Mouse (Mus musculus) natural killer cell, adult 2 months (primary cell): ENCODE measurements at regions not wholly inside any gene's neighbourhood (a gene's known extent, or its start where the extent isn't known, plus 50 kb on each side); places are given as distances from the start of the nearest gene placed in this dataset.

ENCODE experiments used
- DNase-seq, 2 experiments: peaks; one replicate each; pipeline ENCODE4 v3.0.0; 2022; ENCODE audit warnings: low spot score in 2 of 2

GRCm38 (mm10) chr10:95086755-95087154 lies 142.1 kb upstream of the Plxnc1 start:
- no peak for DNase-seq

GRCm38 (mm10) chr10:95085688-95086268 lies 141.1 kb upstream of the Plxnc1 start:
- no peak for DNase-seq

GRCm38 (mm10) chr10:95083341-95084148 lies 138.9 kb upstream of the Plxnc1 start:
- DNase-seq = no peak

- no peak for DNase-seq
These were observed 138.0 kb upstream of the Plxnc1 start for GRCm38 (mm10) chr10:95082634-95083033.

GRCm38 (mm10) chr10:95079979-95080378 lies 135.3 kb upstream of the Plxnc1 start:
- DNase-seq = no peak

- no peak for DNase-seq
These were observed 131.8 kb upstream of the Plxnc1 start for GRCm38 (mm10) chr10:95076421-95076820.

GRCm38 (mm10) chr10:95075897-95076296 lies 131.3 kb upstream of the Plxnc1 start:
- no peak for DNase-seq

GRCm38 (mm10) chr10:95074959-95075590 lies 130.4 kb upstream of the Plxnc1 start:
- no peak for DNase-seq

- no peak for DNase-seq
These were observed 129.7 kb upstream of the Plxnc1 start for GRCm38 (mm10) chr10:95074381-95074780.

GRCm38 (mm10) chr10:95067971-95068370 lies 123.3 kb upstream of the Plxnc1 start:
- DNase-seq = no peak

- no peak for DNase-seq
These were observed 122.1 kb upstream of the Plxnc1 start for GRCm38 (mm10) chr10:95066774-95067173.

GRCm38 (mm10) chr10:95059486-95060091 lies 115.0 kb upstream of the Plxnc1 start:
- DNase-seq = no peak

GRCm38 (mm10) chr10:95059078-95059477 lies 114.4 kb upstream of the Plxnc1 start:
- DNase-seq = no peak

GRCm38 (mm10) chr10:95057051-95057714 lies 112.5 kb upstream of the Plxnc1 start:
- DNase-seq = no peak

- DNase-seq = no peak
These were observed 111.9 kb upstream of the Plxnc1 start for GRCm38 (mm10) chr10:95056541-95056940.

GRCm38 (mm10) chr10:95054869-95055268 lies 110.2 kb upstream of the Plxnc1 start:
- DNase-seq = no peak

- DNase-seq = no peak
These were observed 104.2 kb upstream of the Plxnc1 start for GRCm38 (mm10) chr10:95048790-95049189.

GRCm38 (mm10) chr10:95043978-95044377 lies 99.3 kb upstream of the Plxnc1 start:
- DNase-seq = no peak

- no peak for DNase-seq
These were observed 95.7 kb upstream of the Plxnc1 start for GRCm38 (mm10) chr10:95040258-95040895.

GRCm38 (mm10) chr10:95036043-95036697 lies 91.5 kb upstream of the Plxnc1 start:
- DNase-seq = no peak

GRCm38 (mm10) chr10:95035371-95035770 lies 90.7 kb upstream of the Plxnc1 start:
- DNase-seq = no peak
